Mouse (Mus musculus): ENCODE data around the gene Rps27rt.
A peak's percentile ranks its signal among the peaks of the same experiment; 100 is the strongest.
"Not testable (repeated sequence)": the region's sequence is repeated elsewhere in the genome, so short reads cannot be mapped to it uniquely, and the experiment has no call there.

The Rps27rt gene

GRCm38 (mm10) chr9:114982689-114983360 is at the start of gene Rps27rt:
Gene Rps27rt, minus strand, starts transcription at chr9:114982739.
- peak; percentile 81 for DNase-seq (ENCODE audit: low read depth, low spot score)

GRCm38 (mm10) chr9:115031046-115031445 is 48.5 kb upstream of the Rps27rt start:
- DNase-seq (ENCODE audit: low read depth, low spot score), result not testable (repeated sequence)

GRCm38 (mm10) chr9:115030581-115030980 is 48.0 kb upstream of the Rps27rt start:
- DNase-seq (ENCODE audit: low read depth, low spot score), result no peak

GRCm38 (mm10) chr9:115029307-115029706 is 46.8 kb upstream of the Rps27rt start:
- DNase-seq (ENCODE audit: low read depth, low spot score), result no peak

- peak; percentile 93 for DNase-seq (ENCODE audit: low read depth, low spot score)
Measured at GRCm38 (mm10) chr9:115023708-115024383, 41.3 kb upstream of the Rps27rt start.

- DNase-seq (ENCODE audit: low read depth, low spot score), result no peak
Measured at GRCm38 (mm10) chr9:115023137-115023536, 40.6 kb upstream of the Rps27rt start.

GRCm38 (mm10) chr9:115021419-115021818 is 38.9 kb upstream of the Rps27rt start:
- no peak for DNase-seq (ENCODE audit: low read depth, low spot score)

GRCm38 (mm10) chr9:115020141-115020540 is 37.6 kb upstream of the Rps27rt start:
- no peak for DNase-seq (ENCODE audit: low read depth, low spot score)

- peak; percentile 40 for DNase-seq (ENCODE audit: low read depth, low spot score)
Measured at GRCm38 (mm10) chr9:115012367-115012766, 29.8 kb upstream of the Rps27rt start.

GRCm38 (mm10) chr9:115008194-115008593 is 25.7 kb upstream of the Rps27rt start:
- DNase-seq (ENCODE audit: low read depth, low spot score), result peak; percentile 80

- no peak for DNase-seq (ENCODE audit: low read depth, low spot score)
Measured at GRCm38 (mm10) chr9:115007776-115008175, 25.2 kb upstream of the Rps27rt start.

GRCm38 (mm10) chr9:115005446-115005845 is 22.9 kb upstream of the Rps27rt start:
- DNase-seq (ENCODE audit: low read depth, low spot score), result no peak

GRCm38 (mm10) chr9:114999771-115000146 is 17.2 kb upstream of the Rps27rt start:
- no peak for DNase-seq (ENCODE audit: low read depth, low spot score)

- DNase-seq (ENCODE audit: low read depth, low spot score), result no peak
Measured at GRCm38 (mm10) chr9:114999010-114999770, 16.7 kb upstream of the Rps27rt start.

GRCm38 (mm10) chr9:114996489-114996888 is 13.9 kb upstream of the Rps27rt start:
- no peak for DNase-seq (ENCODE audit: low read depth, low spot score)

GRCm38 (mm10) chr9:114995716-114996115 is 13.2 kb upstream of the Rps27rt start:
- DNase-seq (ENCODE audit: low read depth, low spot score), result no peak

GRCm38 (mm10) chr9:114995250-114995649 is 12.7 kb upstream of the Rps27rt start:
- no peak for DNase-seq (ENCODE audit: low read depth, low spot score)

- no peak for DNase-seq (ENCODE audit: low read depth, low spot score)
Measured at GRCm38 (mm10) chr9:114992528-114992927, 10.0 kb upstream of the Rps27rt start.

- no peak for DNase-seq (ENCODE audit: low read depth, low spot score)
Measured at GRCm38 (mm10) chr9:114990421-114990820, 7.9 kb upstream of the Rps27rt start.

- peak; percentile 56 for DNase-seq (ENCODE audit: low read depth, low spot score)
Measured at GRCm38 (mm10) chr9:114988610-114989327, 6.2 kb upstream of the Rps27rt start.

- DNase-seq (ENCODE audit: low read depth, low spot score), result no peak
Measured at GRCm38 (mm10) chr9:114988029-114988428, 5.5 kb upstream of the Rps27rt start.

GRCm38 (mm10) chr9:114986361-114986760 is 3.8 kb upstream of the Rps27rt start:
- peak; percentile 47 for DNase-seq (ENCODE audit: low read depth, low spot score)
